Mouse (Mus musculus) frontal cortex, postnatal 14 days (tissue): ENCODE results near the gene Gm20737.
"Not testable (repeated sequence)": the region's sequence is repeated elsewhere in the genome, so short reads cannot be mapped to it uniquely, and the experiment has no call there.

Experiments
- DNase-seq, 2 experiments: peaks; one replicate each; pipeline ENCODE4 v3.0.0; 2022; ENCODE audit warnings: low spot score in 2 of 2

Gm20737 gene

GRCm38 (mm10) chrY:10535942-10536341 lies at the start of gene Gm20737:
Gene Gm20737, minus strand, starts transcription at chrY:10536042.
- DNase-seq = not testable (repeated sequence)

- DNase-seq = not testable (repeated sequence)
These were observed 17.3 kb upstream of the Gm20737 start, which contains the start of gene Gm21775 for GRCm38 (mm10) chrY:10553153-10553552. Gene Gm21775, plus strand, starts transcription at chrY:10553453.
